Mouse (Mus musculus): ENCODE results near the gene Ddx20.

Ddx20 gene

DNA sequence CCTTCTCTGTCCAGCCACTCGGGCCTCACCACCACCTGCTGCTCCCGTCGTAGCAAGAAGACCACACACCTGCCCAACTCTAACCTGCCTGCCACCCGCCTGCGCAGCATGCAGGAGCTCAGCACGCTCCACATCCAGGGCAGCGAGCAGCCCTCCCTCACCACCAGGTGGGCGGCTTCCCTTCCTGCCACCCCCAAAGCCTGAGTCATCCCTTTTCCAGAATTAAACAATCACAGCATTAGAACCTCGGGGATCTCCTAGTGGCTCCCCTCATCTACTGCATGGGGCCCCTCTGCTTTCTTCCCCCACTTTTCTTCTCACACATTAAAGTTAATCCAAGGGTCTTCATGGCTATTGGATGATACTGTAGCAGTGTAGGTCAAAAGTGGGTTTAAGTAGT lies 19.2 kb downstream of the Ddx20 start:
- DNase-seq (ENCODE audit: low read depth, low spot score): no peak

DNA sequence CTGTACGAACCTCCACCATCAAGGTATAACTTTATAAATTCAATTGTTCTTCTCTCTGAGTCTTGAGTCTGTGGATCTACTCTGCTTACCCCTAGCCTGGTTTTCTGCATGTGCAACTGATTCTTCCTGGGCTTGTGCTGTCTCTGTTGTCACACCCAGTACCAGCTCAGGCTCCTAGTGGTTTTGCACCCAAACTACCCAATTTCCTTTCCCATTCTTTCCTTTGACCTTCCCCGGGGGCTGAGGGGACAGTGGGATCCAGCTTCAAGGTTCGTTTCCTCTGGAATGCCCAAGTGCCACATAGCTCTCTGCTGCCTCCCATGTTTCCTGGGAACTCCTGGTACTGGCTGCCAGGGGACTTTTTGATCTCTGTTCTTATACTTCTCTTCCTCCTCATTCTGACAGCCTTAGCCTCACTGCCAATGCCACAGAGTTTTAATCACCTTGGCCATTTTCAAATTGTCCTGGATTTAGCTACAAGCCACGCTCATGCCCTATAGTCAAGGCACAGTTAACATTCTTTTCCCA lies 20.3 kb downstream of the Ddx20 start:
- DNase-seq (ENCODE audit: low read depth, low spot score): no peak

- no peak for DNase-seq (ENCODE audit: low read depth, low spot score)
Measured at GRCm38 (mm10) chr3:105665105-105665765, 22.1 kb downstream of the Ddx20 start.

- DNase-seq (ENCODE audit: low read depth, low spot score): no peak
Measured at GRCm38 (mm10) chr3:105663043-105663442, 24.3 kb downstream of the Ddx20 start.

- no peak for DNase-seq (ENCODE audit: low read depth, low spot score)
Measured at GRCm38 (mm10) chr3:105660530-105660929, 26.8 kb downstream of the Ddx20 start.

- DNase-seq (ENCODE audit: low read depth, low spot score): no peak
Measured at GRCm38 (mm10) chr3:105655031-105655585, 32.3 kb downstream of the Ddx20 start.

DNA sequence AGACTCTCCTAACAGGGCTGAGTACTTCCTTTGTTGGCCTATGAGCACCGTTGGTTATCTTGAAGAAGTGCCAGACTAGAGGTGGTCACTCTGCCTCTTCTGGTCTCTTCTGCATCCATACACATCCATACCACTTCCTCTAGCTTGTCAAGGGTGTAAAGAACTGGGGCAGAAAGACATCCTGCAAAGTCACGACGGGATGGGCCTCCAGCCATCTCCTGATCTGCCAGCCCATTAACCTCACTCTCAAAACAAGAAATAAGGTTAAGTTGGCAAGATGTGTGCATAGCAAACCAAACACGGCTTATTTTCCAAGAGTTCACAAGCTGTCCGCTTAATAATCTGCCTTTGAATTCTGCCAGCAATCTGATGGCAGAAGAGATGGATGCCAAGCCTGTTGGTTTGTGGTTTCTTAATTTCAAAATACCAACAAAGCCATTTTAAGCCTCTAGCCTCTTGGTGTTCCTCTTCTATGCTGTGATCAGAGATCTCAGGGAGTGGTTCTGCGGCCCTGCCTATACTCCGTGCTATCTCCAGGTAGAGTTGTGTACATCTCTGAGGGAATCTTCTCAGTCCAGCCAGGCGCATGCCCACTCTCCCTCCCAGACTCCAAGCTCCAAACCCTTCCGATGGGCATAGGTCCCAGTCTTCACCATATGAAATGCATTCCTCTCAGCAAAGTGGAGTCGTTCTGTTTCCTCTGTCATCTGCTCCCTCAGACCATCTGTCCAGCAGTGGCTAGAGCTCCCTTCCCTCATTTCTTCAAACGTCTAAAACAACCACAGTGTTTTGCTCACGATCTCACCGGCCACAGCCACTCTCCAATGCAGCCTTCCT lies 33.6 kb downstream of the Ddx20 start:
- DNase-seq (ENCODE audit: low read depth, low spot score): no peak

DNA sequence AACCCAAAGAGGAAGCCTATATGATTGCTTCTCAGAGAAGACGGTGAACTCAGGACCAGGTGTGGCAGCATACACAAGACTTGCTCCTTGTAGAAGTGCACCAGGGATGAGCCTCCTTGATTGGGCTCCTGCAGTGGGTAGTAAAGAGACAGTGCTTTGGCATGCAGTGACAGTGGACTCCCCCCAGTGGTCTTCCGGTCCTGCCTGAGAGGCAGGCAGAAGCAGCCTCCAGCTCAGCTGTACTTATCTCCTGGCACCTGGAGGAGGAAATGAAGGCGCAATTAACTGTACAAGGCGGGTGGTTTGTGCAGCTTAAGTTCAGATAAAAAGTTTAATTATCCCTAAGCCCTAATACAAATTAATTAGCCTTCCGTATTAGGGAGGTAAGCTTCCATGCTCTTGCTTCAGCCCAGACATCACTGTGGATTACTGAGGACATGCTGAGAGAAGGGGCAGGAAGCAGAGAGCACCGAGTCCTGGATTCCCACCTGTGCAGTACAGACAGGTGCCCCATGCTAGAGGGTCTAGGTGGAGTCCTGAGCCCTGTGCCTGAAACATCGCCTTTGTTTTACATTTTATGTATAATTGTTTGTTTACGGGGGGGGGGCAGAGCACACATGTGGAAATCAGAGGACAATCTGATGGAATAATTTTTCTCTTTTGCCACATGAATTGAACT lies 38.3 kb downstream of the Ddx20 start:
- no peak for DNase-seq (ENCODE audit: low read depth, low spot score)

DNA sequence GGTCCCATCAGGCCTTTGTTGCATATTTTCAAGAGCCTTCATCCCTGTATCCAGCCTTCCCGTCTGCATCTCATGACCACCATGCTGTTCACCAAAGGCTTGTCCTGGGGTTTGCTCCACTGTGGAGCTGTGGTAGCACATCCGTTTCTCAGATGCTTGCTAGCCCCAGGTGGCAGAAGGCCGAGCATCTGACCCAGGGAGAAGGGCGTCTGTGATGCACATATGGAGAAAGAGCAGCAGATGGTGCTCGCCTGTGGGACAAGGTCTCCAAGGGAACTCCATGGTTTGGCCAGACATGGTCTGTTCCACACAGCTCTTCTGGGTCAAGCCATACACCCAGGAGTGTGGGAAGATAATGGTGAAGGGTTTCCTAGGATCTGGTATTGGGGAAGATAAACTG lies 43.8 kb downstream of the Ddx20 start:
- DNase-seq (ENCODE audit: low read depth, low spot score): no peak

DNA sequence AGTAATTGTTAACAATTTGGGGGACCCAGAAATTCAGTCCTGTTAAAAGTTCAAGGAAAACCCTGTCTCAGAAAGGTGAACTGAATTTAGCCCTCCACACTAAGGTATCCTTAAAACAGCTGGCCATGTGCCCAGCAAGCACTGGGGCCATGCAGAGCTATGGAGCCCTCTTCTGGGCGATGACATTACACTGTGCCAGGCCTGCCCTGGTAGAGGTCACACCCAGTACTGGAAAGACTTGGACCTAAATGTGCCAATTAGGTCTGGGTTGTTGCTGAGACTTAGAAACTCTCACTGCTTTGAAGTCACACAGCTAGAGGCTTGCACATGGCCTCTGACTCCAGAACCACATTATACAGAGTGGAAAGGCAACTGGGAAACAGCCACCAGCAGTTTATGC lies 45.2 kb downstream of the Ddx20 start:
- no peak for DNase-seq (ENCODE audit: low read depth, low spot score)

DNA sequence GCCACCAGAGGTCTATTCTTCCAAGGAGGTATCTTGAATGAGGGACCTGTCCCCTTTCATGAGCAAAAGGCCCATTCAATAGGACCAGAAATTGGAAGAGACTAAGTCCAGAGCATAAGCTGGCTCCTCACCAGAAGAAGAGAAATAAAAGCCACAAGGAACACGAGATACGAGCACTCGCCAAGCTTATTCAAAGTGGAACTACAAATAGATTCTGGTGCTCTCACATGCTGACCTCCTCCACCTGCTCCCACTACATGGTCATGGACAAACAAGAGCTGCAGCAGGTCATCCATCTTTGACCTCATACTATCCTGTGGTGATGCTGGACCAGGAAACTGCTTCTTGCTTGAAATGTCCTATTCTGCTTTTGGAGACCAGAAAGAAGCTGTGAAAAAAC lies 54.4 kb downstream of the Ddx20 start:
- DNase-seq (ENCODE audit: low read depth, low spot score): no peak

- no peak for DNase-seq (ENCODE audit: low read depth, low spot score)
Measured at GRCm38 (mm10) chr3:105632296-105632695, 55.1 kb downstream of the Ddx20 start.

All from c-Kit-negative CD71-positive TER-119-positive erythroid progenitor cells, embryonic 14.5 days (primary cell).